Mouse (Mus musculus): ENCODE measurements at regions not wholly inside any gene's neighbourhood (a gene's known extent, or its start where the extent isn't known, plus 50 kb on each side); places are given as distances from the start of the nearest gene placed in this dataset.

DNA sequence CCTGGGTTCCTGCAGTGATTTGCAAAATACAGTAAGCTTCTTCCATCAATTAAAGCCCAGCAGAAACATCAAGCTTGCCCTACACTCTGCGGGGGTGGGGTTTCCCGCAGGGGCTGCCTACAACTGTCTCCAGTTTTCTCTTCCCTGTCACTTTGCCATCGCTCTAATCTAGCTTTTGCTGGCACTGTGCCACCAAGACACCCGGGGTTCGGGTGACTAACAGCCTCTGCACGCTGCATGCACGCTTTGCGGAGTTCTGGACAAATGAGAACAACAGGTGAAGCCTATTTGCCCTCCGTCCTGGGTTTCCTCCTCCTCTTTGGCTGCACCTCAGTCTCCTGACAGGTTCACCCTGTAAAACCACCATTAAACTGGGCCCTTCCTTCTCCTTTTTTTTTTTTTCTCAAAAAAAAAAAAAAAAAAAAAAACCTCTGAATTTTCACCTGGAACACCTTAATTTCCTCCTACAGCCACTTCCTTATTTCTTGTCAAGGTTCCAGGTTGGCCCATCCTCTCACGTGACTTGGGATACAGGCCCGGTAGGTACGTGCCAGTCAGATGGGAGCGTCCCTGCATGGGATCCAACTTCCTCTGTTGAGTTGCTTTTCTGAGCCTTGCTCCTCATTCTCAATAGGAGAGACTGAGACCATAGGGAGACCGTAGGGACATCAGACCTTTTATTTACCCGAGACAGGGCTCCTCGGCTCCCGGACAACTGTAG, 262.7 kb downstream of the Gadd45g start:
- no peak overlapping the region for H3K9ac ChIP-seq (ENCODE audit: low read depth, low read length)
- 0 out of 2 replicates have a peak, but pooled peaks cover 2% of the 10 kb centered on the region for H3K27me3 ChIP-seq (replicated peaks; ENCODE audit: control insufficient read depth, insufficient read depth, low read length)
- H3K9me3 ChIP-seq (ENCODE audit: control insufficient read depth, low read length), result no peaks in the 10 kb centered on the region
- H3K4me3 ChIP-seq (ENCODE audit: low read length), result no peak overlapping the region
- peaks cover 15% of the 10 kb centered on the region for H3K4me1 ChIP-seq (ENCODE audit: control insufficient read depth, insufficient read depth, low read depth, low read length)
- H3K27ac ChIP-seq (ENCODE audit: low read depth, low read length), result 0 out of 2 replicates have a peak overlapping the region, but pooled peaks have one; percentile 29
- WGBS, result 50% methylated on average over 17 of the region's 17 CpGs
- no peak overlapping the region for H3K4me2 ChIP-seq (ENCODE audit: low read length)
- 0 out of 2 replicates have a peak, but pooled peaks have one; percentile 22 for ATAC-seq
- H3K36me3 ChIP-seq (ENCODE audit: control insufficient read depth, insufficient read depth, low read length), result no peaks in the 10 kb centered on the region

DNA sequence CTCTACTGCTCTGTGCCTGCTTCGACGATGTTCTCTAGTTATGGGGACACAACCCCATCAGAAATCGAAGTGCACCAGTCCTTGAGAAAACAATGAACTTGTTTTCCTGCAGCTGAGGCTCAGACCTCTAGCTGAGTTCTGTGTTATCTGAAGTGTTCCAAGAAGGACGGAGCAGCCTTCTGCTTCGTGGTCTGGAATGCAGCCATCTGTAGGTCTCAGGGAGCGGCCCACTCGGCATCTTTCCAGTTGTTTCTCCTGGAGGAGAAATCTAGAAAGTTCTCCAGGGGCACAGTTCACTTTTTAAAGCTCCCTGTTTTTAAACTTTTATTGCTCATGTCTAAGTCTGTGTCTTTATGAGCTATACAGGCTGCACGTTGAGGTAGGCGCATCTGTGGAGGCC, 264.3 kb downstream of the Gadd45g start:
- ATAC-seq, result no peak
- no peaks in the 10 kb centered on the region for H3K9me3 ChIP-seq (ENCODE audit: control insufficient read depth, low read length)
- peaks cover 15% of the 10 kb centered on the region for H3K4me1 ChIP-seq (ENCODE audit: control insufficient read depth, insufficient read depth, low read depth, low read length)
- H3K4me2 ChIP-seq (ENCODE audit: low read length), result no peak overlapping the region
- WGBS, result 62% methylated on average over 9 of the region's 9 CpGs
- no peak overlapping the region for H3K9ac ChIP-seq (ENCODE audit: low read depth, low read length)
- H3K4me3 ChIP-seq (ENCODE audit: low read length), result no peak overlapping the region
- H3K27me3 ChIP-seq (replicated peaks; ENCODE audit: control insufficient read depth, insufficient read depth, low read length), result 0 out of 2 replicates have a peak, but pooled peaks cover 2% of the 10 kb centered on the region
- no peak overlapping the region for H3K27ac ChIP-seq (ENCODE audit: low read depth, low read length)
- no peaks in the 10 kb centered on the region for H3K36me3 ChIP-seq (ENCODE audit: control insufficient read depth, insufficient read depth, low read length)

DNA sequence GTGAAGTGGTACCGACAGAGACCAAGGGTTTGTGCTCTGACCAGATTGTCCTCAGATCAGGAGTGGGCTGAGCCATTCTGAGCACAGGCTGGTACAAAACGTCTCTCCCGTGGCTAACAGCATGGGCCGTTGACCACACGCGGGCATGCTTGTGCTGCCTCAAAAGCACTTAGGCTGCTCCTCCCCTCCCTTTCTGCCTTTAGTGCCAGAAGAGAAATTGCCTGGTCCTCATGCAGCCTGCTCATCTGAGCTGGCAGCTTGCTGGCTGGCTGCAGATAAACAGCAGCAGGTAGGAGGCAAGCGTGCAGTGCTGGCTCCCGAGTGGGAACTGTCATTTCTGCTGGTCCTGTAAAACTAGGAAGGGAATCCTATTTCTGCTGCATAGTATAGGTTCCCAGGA, 267.1 kb downstream of the Gadd45g start:
- Histone ChIP-seq H3K9me3 (ENCODE audit: control insufficient read depth, low read length) (no peaks in the 10 kb centered on the region), H3K27ac (ENCODE audit: low read depth, low read length) (no peak overlapping the region), H3K4me2 (ENCODE audit: low read length) (no peak overlapping the region), H3K4me3 (ENCODE audit: low read length) (no peak overlapping the region), H3K27me3 (replicated peaks; ENCODE audit: control insufficient read depth, insufficient read depth, low read length) (0 out of 2 replicates have a peak, but pooled peaks cover 2% of the 10 kb centered on the region), H3K4me1 (ENCODE audit: control insufficient read depth, insufficient read depth, low read depth, low read length) (peaks cover 18% of the 10 kb centered on the region), H3K36me3 (ENCODE audit: control insufficient read depth, insufficient read depth, low read length) (no peaks in the 10 kb centered on the region), H3K9ac (ENCODE audit: low read depth, low read length) (no peak overlapping the region)
- peak; percentile 67 for ATAC-seq
- 26% methylated on average over 8 of the region's 8 CpGs for WGBS

DNA sequence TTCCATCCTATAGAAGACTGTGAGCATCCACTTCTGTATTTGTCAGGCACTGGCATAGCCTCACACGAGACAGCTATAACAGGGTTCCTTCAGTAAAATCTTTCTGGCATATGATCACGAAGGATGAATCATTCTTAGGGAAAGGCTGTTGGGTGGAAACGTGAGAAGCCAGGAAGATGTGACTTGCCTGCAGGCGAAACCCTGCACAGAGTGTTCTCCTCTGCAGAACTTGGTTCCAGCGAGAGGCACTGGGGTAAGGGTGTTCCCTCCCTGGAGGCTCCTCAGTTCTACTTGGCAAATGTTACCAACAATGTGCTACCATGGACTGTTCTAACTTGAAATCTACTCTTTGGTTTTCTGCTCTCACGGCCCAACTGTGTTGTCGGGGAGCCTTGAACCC, 268.0 kb downstream of the Gadd45g start:
- Histone ChIP-seq H3K4me2 (ENCODE audit: low read length) (no peak overlapping the region), H3K4me1 (ENCODE audit: control insufficient read depth, insufficient read depth, low read depth, low read length) (peaks cover 11% of the 10 kb centered on the region), H3K27me3 (replicated peaks; ENCODE audit: control insufficient read depth, insufficient read depth, low read length) (0 out of 2 replicates have a peak, but pooled peaks cover 2% of the 10 kb centered on the region), H3K9ac (ENCODE audit: low read depth, low read length) (no peak overlapping the region), H3K9me3 (ENCODE audit: control insufficient read depth, low read length) (no peaks in the 10 kb centered on the region), H3K27ac (ENCODE audit: low read depth, low read length) (no peak overlapping the region), H3K36me3 (ENCODE audit: control insufficient read depth, insufficient read depth, low read length) (no peaks in the 10 kb centered on the region), H3K4me3 (ENCODE audit: low read length) (no peak overlapping the region)
- 90% methylated on average over 7 of the region's 7 CpGs for WGBS
- ATAC-seq, result no peak

DNA sequence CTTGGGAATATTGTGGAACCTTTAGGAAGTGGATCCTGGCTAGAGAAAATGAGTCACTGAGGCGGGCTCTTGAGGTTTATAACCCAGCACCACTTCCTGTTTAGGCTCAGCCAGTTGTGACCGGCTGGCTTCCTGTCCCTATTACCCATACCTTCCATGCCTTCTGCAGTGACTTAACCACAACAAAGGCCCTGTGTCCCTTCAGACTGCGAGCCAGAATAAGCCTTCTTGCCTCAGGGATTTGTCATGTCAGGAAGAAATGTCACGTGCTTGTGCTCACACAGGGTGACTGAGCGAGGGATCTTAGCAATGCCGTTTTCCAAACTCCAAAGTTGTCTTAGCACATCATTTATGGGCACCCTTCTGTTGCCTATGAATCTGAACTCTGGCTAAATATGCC, 268.5 kb downstream of the Gadd45g start:
- Histone ChIP-seq H3K4me2 (ENCODE audit: low read length) (no peak overlapping the region), H3K27me3 (replicated peaks; ENCODE audit: control insufficient read depth, insufficient read depth, low read length) (0 out of 2 replicates have a peak, but pooled peaks cover 2% of the 10 kb centered on the region), H3K9me3 (ENCODE audit: control insufficient read depth, low read length) (no peaks in the 10 kb centered on the region), H3K4me3 (ENCODE audit: low read length) (no peak overlapping the region), H3K27ac (ENCODE audit: low read depth, low read length) (no peak overlapping the region), H3K36me3 (ENCODE audit: control insufficient read depth, insufficient read depth, low read length) (no peaks in the 10 kb centered on the region), H3K9ac (ENCODE audit: low read depth, low read length) (no peak overlapping the region), H3K4me1 (ENCODE audit: control insufficient read depth, insufficient read depth, low read depth, low read length) (peaks cover 11% of the 10 kb centered on the region)
- 89% methylated on average over 6 of the region's 6 CpGs for WGBS
- no peak for ATAC-seq

DNA sequence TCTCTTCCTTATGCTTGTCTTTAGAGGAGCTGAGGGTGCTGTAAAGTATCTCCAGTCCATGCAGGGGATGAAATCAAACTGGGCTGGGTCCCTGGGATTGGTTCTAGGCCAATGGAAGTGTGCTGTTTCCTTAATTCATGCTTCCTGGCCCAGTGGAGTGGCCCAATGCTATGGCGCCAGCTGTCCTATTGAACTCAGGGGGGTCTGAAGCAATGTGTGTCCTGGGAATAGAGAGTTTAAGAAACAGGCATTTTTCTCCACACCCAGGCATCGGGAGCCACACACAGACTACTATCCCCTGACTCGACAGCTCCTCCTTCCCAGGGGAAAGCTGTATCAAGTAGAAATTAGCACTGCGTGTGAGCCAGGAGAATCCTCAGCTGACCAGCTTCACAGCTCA, 269.8 kb downstream of the Gadd45g start:
- no peak overlapping the region for H3K9ac ChIP-seq (ENCODE audit: low read depth, low read length)
- peaks cover 11% of the 10 kb centered on the region for H3K4me1 ChIP-seq (ENCODE audit: control insufficient read depth, insufficient read depth, low read depth, low read length)
- H3K27me3 ChIP-seq (replicated peaks; ENCODE audit: control insufficient read depth, insufficient read depth, low read length), result 0 out of 2 replicates have a peak, but pooled peaks cover 2% of the 10 kb centered on the region
- H3K36me3 ChIP-seq (ENCODE audit: control insufficient read depth, insufficient read depth, low read length), result no peaks in the 10 kb centered on the region
- WGBS, result 44% methylated on average over 4 of the region's 4 CpGs
- H3K9me3 ChIP-seq (ENCODE audit: control insufficient read depth, low read length), result no peaks in the 10 kb centered on the region
- no peak for ATAC-seq
- no peak overlapping the region for H3K4me2 ChIP-seq (ENCODE audit: low read length)
- H3K27ac ChIP-seq (ENCODE audit: low read depth, low read length), result no peak overlapping the region
- H3K4me3 ChIP-seq (ENCODE audit: low read length), result no peak overlapping the region

DNA sequence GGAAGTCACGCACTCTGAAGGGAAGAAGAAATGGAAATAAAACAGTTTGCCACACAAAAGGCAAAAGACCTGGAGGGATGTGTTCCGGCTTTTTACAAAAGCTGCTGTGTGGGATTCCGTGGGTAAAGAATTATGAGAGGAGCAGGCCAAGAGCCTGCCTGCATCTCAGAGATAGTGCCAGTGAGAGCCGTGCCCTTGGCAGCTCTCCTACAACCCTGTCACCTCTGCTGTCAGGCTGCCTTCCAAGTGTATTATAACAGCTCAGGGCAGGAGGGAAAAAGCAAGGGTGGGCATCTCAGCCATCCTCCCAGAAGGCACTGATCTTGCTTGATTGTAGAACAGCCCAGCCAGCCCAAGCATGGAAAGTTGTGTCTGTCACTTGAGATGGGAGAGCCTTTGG, 270.3 kb downstream of the Gadd45g start:
- WGBS, result 47% methylated on average over 4 of the region's 4 CpGs

DNA sequence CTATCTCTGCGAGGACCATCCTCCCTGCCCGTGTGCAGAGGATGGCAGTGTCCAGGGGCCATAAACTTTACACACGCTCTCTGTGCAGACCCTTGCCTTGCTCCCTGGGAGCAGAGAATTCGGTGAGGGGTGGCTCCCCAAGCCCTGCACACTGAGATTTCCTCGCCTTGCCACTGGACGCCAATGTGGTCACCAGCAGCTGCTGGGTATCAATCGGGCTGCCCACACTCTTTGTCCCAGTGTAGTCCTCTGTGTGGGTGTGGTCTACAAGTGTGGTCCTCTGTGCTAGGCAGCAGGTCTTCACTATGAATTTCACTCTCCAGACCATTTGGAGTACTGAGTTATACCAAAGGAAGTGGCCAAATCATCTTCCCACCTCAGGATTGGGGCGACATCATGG, 274.3 kb downstream of the Gadd45g start:
- Histone ChIP-seq H3K9ac (ENCODE audit: low read depth, low read length) (no peak overlapping the region), H3K27ac (ENCODE audit: low read depth, low read length) (no peak overlapping the region), H3K9me3 (ENCODE audit: control insufficient read depth, low read length) (no peaks in the 10 kb centered on the region), H3K4me2 (ENCODE audit: low read length) (no peak overlapping the region), H3K27me3 (replicated peaks; ENCODE audit: control insufficient read depth, insufficient read depth, low read length) (no peaks in the 10 kb centered on the region), H3K4me1 (ENCODE audit: control insufficient read depth, insufficient read depth, low read depth, low read length) (peaks cover 6% of the 10 kb centered on the region; the same call in 1 of the 2 replicates), H3K36me3 (ENCODE audit: control insufficient read depth, insufficient read depth, low read length) (no peaks in the 10 kb centered on the region), H3K4me3 (ENCODE audit: low read length) (no peak overlapping the region)
- WGBS, result 87% methylated on average over 8 of the region's 8 CpGs
- no peak for ATAC-seq

More for the DNA sequence above, 270.3 kb downstream of the Gadd45g start:
- H3K36me3 ChIP-seq (ENCODE audit: control insufficient read depth, insufficient read depth, low read length), result no peaks in the 10 kb centered on the region
- H3K9ac ChIP-seq (ENCODE audit: low read depth, low read length), result no peak overlapping the region
- peaks cover 11% of the 10 kb centered on the region for H3K4me1 ChIP-seq (ENCODE audit: control insufficient read depth, insufficient read depth, low read depth, low read length)
- H3K27me3 ChIP-seq (replicated peaks; ENCODE audit: control insufficient read depth, insufficient read depth, low read length), result no peaks in the 10 kb centered on the region
- no peaks in the 10 kb centered on the region for H3K9me3 ChIP-seq (ENCODE audit: control insufficient read depth, low read length)
- H3K4me3 ChIP-seq (ENCODE audit: low read length), result no peak overlapping the region
- H3K27ac ChIP-seq (ENCODE audit: low read depth, low read length), result no peak overlapping the region
- peak; percentile 38; the same call in 1 of the 2 replicates for ATAC-seq
- no peak overlapping the region for H3K4me2 ChIP-seq (ENCODE audit: low read length)

DNA sequence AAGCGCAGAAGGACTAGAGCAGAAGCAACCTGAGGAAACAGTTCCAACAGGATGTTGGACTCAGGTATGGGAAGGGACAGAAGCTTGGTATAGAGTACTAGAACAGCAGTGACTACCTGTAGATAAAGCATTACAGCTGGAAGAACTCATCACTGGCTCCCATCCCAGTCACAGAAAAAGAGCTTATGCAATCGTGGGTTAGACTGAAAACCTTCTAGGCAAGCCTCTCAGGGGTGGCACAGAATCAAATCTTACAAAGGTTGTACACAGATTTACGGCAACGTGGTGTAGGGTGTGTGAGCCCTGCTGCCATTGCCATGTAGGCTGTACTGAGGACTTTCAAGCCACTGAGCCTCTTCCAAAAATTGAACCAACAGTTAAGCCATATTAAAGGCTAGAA, 278.6 kb downstream of the Gadd45g start:
- H3K4me3 ChIP-seq (ENCODE audit: low read length), result no peak overlapping the region
- no peak overlapping the region for H3K27ac ChIP-seq (ENCODE audit: low read depth, low read length)
- H3K27me3 ChIP-seq (replicated peaks; ENCODE audit: control insufficient read depth, insufficient read depth, low read length), result no peaks in the 10 kb centered on the region
- no peak overlapping the region for H3K4me2 ChIP-seq (ENCODE audit: low read length)
- H3K9me3 ChIP-seq (ENCODE audit: control insufficient read depth, low read length), result no peaks in the 10 kb centered on the region
- H3K4me1 ChIP-seq (ENCODE audit: control insufficient read depth, insufficient read depth, low read depth, low read length), result no peaks in the 10 kb centered on the region
- WGBS, result 83% methylated on average over 4 of the region's 4 CpGs
- H3K36me3 ChIP-seq (ENCODE audit: control insufficient read depth, insufficient read depth, low read length), result no peaks in the 10 kb centered on the region
- no peak for ATAC-seq
- H3K9ac ChIP-seq (ENCODE audit: low read depth, low read length), result no peak overlapping the region

Measured in hindbrain, embryonic 16.5 days (tissue).